Mouse (Mus musculus): ENCODE data around the gene Cfap54.

- TF ChIP-seq CTCF (IDR thresholded peaks at IDR 0.05; ENCODE audit: low read depth) (no peak), EP300 (IDR thresholded peaks at IDR 0.05; ENCODE audit: low read depth) (no peak)
These were observed 45.9 kb downstream of the Cfap54 start for GRCm38 (mm10) chr10:93035489-93035888.

All from liver, postnatal 0 days (tissue).